ENCODE assay signal across 8 mouse cellular contexts in genomic region chr14:25185556-25185958, GRCm38 (mm10).
DNase-seq lines count a peak whose midpoint lies in the region; ATAC-seq and TF ChIP-seq lines count a peak whose summit lies in the region.

No protein-coding gene starts in this region.

- no peaks in the 10 kb centered on the region; the same call in 1 of the 2 replicates for H3K9me3 ChIP-seq in forebrain, embryonic 10.5 days
- H3K9me3 ChIP-seq in forebrain, embryonic 11.5 days (ENCODE audit: control insufficient read depth, low read length) = no peaks in the 10 kb centered on the region
- H3K9me3 ChIP-seq in embryonic facial prominence, embryonic 15.5 days (replicated peaks) = no peaks in the 10 kb centered on the region
- no peaks in the 10 kb centered on the region for H3K9me3 ChIP-seq in neural tube, embryonic 13.5 days

- peak overlapping the region; percentile 60 for H3K27ac ChIP-seq in forebrain, embryonic 10.5 days
- H3K27ac ChIP-seq in forebrain, embryonic 11.5 days (ENCODE audit: low read depth, low read length) = no peak overlapping the region
- peak overlapping the region; percentile 79 for H3K27ac ChIP-seq in embryonic facial prominence, embryonic 15.5 days (replicated peaks)
- H3K27ac ChIP-seq in kidney, adult 2 months (ENCODE audit: insufficient read depth, low read depth, low read length) = peak overlapping the region; percentile 2; the same call in 1 of the 2 replicates
- peak overlapping the region; percentile 79 for H3K27ac ChIP-seq in neural tube, embryonic 13.5 days (replicated peaks)

- ATAC-seq in forebrain, embryonic 11.5 days (replicated peaks; ENCODE audit: low FRiP score) = no peak
- no peak for ATAC-seq in embryonic facial prominence, embryonic 15.5 days (ENCODE audit: insufficient number of reproducible peaks, low FRiP score, low TSS enrichment, low read depth)
- peak; percentile 30 for ATAC-seq in neural tube, embryonic 13.5 days (ENCODE audit: low read depth)

- peaks cover 43% of the 10 kb centered on the region for H3K4me1 ChIP-seq in forebrain, embryonic 10.5 days
- peaks cover 10% of the 10 kb centered on the region; the same call in 1 of the 2 replicates for H3K4me1 ChIP-seq in forebrain, embryonic 11.5 days (replicated peaks; ENCODE audit: control insufficient read depth, insufficient read depth, low read length)
- H3K4me1 ChIP-seq in embryonic facial prominence, embryonic 15.5 days = peaks cover 23% of the 10 kb centered on the region
- H3K4me1 ChIP-seq in kidney, adult 2 months (ENCODE audit: control insufficient read depth, insufficient read depth, low read length) = peaks cover 24% of the 10 kb centered on the region
- peaks cover 21% of the 10 kb centered on the region for H3K4me1 ChIP-seq in neural tube, embryonic 13.5 days (replicated peaks)

- no peak overlapping the region for H3K9ac ChIP-seq in forebrain, embryonic 11.5 days (ENCODE audit: low read length)
- H3K9ac ChIP-seq in embryonic facial prominence, embryonic 15.5 days = no peak overlapping the region
- H3K9ac ChIP-seq in neural tube, embryonic 13.5 days = peak overlapping the region; percentile 41; the same call in 1 of the 2 replicates

- WGBS in forebrain, embryonic 10.5 days = 51% methylated on average over 10 of the region's 10 CpGs
- WGBS in forebrain, embryonic 11.5 days = 37% methylated on average over 10 of the region's 10 CpGs
- 47% methylated on average over 10 of the region's 10 CpGs for whole genome bisulfite sequencing in embryonic facial prominence, embryonic 15.5 days
- 31% methylated on average over 10 of the region's 10 CpGs for WGBS in kidney, adult 2 months
- 39% methylated on average over 10 of the region's 10 CpGs for WGBS in neural tube, embryonic 13.5 days

- no peak for TF ChIP-seq CTCF in kidney, adult 2 months (conservative IDR thresholded peaks at IDR 0.05; ENCODE audit: insufficient read depth, insufficient read length, low read depth, low read length)

- no peak for TF ChIP-seq POLR2A in kidney, adult 2 months (IDR thresholded peaks at IDR 0.05; ENCODE audit: low read depth, low read length)

- H3K36me3 ChIP-seq in forebrain, embryonic 10.5 days (replicated peaks) = no peaks in the 10 kb centered on the region
- no peaks in the 10 kb centered on the region for H3K36me3 ChIP-seq in forebrain, embryonic 11.5 days (ENCODE audit: control insufficient read depth, insufficient read depth, low read length)
- no peaks in the 10 kb centered on the region for H3K36me3 ChIP-seq in embryonic facial prominence, embryonic 15.5 days
- H3K36me3 ChIP-seq in kidney, adult 2 months (ENCODE audit: control insufficient read depth, insufficient read depth, low read length) = no peaks in the 10 kb centered on the region
- H3K36me3 ChIP-seq in neural tube, embryonic 13.5 days = no peaks in the 10 kb centered on the region

- peaks cover 19% of the 10 kb centered on the region for H3K27me3 ChIP-seq in forebrain, embryonic 10.5 days (ENCODE audit: poor library complexity, severe bottlenecking)
- H3K27me3 ChIP-seq in forebrain, embryonic 11.5 days (ENCODE audit: control insufficient read depth, insufficient read depth, low read length) = no peaks in the 10 kb centered on the region
- H3K27me3 ChIP-seq in embryonic facial prominence, embryonic 15.5 days = 0 out of 2 replicates have a peak, but pooled peaks cover 3% of the 10 kb centered on the region
- no peaks in the 10 kb centered on the region for H3K27me3 ChIP-seq in kidney, adult 2 months (replicated peaks; ENCODE audit: control insufficient read depth, insufficient read depth, low read length)
- H3K27me3 ChIP-seq in neural tube, embryonic 13.5 days = peaks cover 7% of the 10 kb centered on the region; the same call in 1 of the 2 replicates

- no peak overlapping the region for H3K4me2 ChIP-seq in forebrain, embryonic 11.5 days (ENCODE audit: low read depth, low read length, severe bottlenecking)
- no peak overlapping the region for H3K4me2 ChIP-seq in embryonic facial prominence, embryonic 15.5 days (replicated peaks)
- no peak overlapping the region for H3K4me2 ChIP-seq in neural tube, embryonic 13.5 days

- no peak for DNase-seq in forebrain, embryonic 10.5 days (ENCODE audit: extremely low spot score, low spot score)
- DNase-seq in forebrain, embryonic 11.5 days (ENCODE audit: low spot score) = no peak
- peak; percentile 66 for DNase-seq in kidney, adult 2 months
- no peak for DNase-seq in spleen, postnatal 14 days (ENCODE audit: low spot score in 2 of 2)
- DNase-seq in layer of hippocampus, adult 8-10 months (ENCODE audit: low spot score in 2 of 2) = no peak
- no peak for DNase-seq in thymus, postnatal 14 days

- H3K4me3 ChIP-seq in forebrain, embryonic 10.5 days = no peak overlapping the region
- no peak overlapping the region for H3K4me3 ChIP-seq in forebrain, embryonic 11.5 days (ENCODE audit: low read depth, low read length)
- no peak overlapping the region for H3K4me3 ChIP-seq in embryonic facial prominence, embryonic 15.5 days (replicated peaks)
- H3K4me3 ChIP-seq in kidney, adult 2 months (ENCODE audit: insufficient read depth, low read depth, low read length) = no peak overlapping the region
- no peak overlapping the region for H3K4me3 ChIP-seq in neural tube, embryonic 13.5 days
